Mouse (Mus musculus): ENCODE measurements at regions not wholly inside any gene's neighbourhood (a gene's known extent, or its start where the extent isn't known, plus 50 kb on each side); places are given as distances from the start of the nearest gene placed in this dataset.

- WGBS = 92% methylated on average over 11 of the region's 11 CpGs
- no peaks in the 10 kb centered on the region for H3K27me3 ChIP-seq (ENCODE audit: insufficient read depth, low read length)
These were observed 58.8 kb upstream of the L3mbtl3 start for GRCm38 (mm10) chr10:26434586-26434985.

GRCm38 (mm10) chr10:26440720-26441119, 64.9 kb upstream of the L3mbtl3 start:
- no peak overlapping the region for H3K4me2 ChIP-seq (ENCODE audit: low read depth)
- no peak for DNase-seq
- WGBS = 95% methylated on average over 1 of the region's 1 CpGs
- no peak overlapping the region for H3K9ac ChIP-seq
- no peaks in the 10 kb centered on the region for H3K9me3 ChIP-seq (ENCODE audit: low read length)
- H3K36me3 ChIP-seq (ENCODE audit: insufficient read depth) = no peaks in the 10 kb centered on the region
- no peak for TF ChIP-seq CTCF (IDR thresholded peaks at IDR 0.05; ENCODE audit: low read depth)
- no peak for ATAC-seq
- H3K27ac ChIP-seq (ENCODE audit: low read depth, low read length) = no peak overlapping the region
- H3K4me3 ChIP-seq (ENCODE audit: low read depth, low read length) = no peak overlapping the region
- no peaks in the 10 kb centered on the region for H3K27me3 ChIP-seq (ENCODE audit: insufficient read depth, low read length)
- H3K4me1 ChIP-seq (ENCODE audit: insufficient read depth) = no peaks in the 10 kb centered on the region

More at GRCm38 (mm10) chr10:26434586-26434985, 58.8 kb upstream of the L3mbtl3 start:
- Histone ChIP-seq H3K9me3 (ENCODE audit: low read length) (no peaks in the 10 kb centered on the region), H3K36me3 (ENCODE audit: insufficient read depth) (no peaks in the 10 kb centered on the region), H3K9ac (no peak overlapping the region), H3K4me2 (ENCODE audit: low read depth) (no peak overlapping the region), H3K4me1 (ENCODE audit: insufficient read depth) (no peaks in the 10 kb centered on the region), H3K27ac (ENCODE audit: low read depth, low read length) (no peak overlapping the region), H3K4me3 (ENCODE audit: low read depth, low read length) (no peak overlapping the region)
- no peak for DNase-seq
- no peak for TF ChIP-seq CTCF (IDR thresholded peaks at IDR 0.05; ENCODE audit: low read depth)
- no peak for ATAC-seq

- ATAC-seq (no peak), DNase-seq (no peak)
- H3K9ac ChIP-seq = no peak overlapping the region
- no peak overlapping the region for H3K4me3 ChIP-seq (ENCODE audit: low read depth, low read length)
- H3K4me2 ChIP-seq (ENCODE audit: low read depth) = no peak overlapping the region
- H3K27ac ChIP-seq (ENCODE audit: low read depth, low read length) = no peak overlapping the region
- no peaks in the 10 kb centered on the region for H3K27me3 ChIP-seq (ENCODE audit: insufficient read depth, low read length)
- TF ChIP-seq CTCF (IDR thresholded peaks at IDR 0.05; ENCODE audit: low read depth) = no peak
- no peaks in the 10 kb centered on the region for H3K36me3 ChIP-seq (ENCODE audit: insufficient read depth)
- H3K9me3 ChIP-seq (ENCODE audit: low read length) = no peaks in the 10 kb centered on the region
- no peaks in the 10 kb centered on the region for H3K4me1 ChIP-seq (ENCODE audit: insufficient read depth)
- WGBS = 41% methylated on average over 4 of the region's 4 CpGs
These were observed 108.5 kb upstream of the L3mbtl3 start for GRCm38 (mm10) chr10:26484311-26484710.

DNA sequence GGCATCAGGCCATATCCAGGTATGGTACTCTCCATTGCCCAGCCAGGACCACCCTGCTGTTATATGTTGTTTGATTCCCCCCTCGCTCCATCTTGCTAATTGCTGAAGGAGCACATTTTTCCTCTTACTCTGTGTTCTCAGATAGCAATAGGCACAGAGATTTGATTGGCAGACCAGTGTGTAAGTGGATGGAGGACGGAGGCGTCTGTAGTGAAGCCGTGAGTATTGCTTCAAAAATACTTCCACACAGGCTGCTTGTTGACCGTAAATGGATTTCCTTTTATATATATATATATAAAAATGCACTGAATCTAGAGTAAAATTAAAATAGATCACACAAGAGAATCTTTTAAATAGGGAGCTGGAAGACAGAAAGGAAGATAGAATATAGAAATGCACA, 115.6 kb upstream of the L3mbtl3 start:
- Histone ChIP-seq H3K4me2 (ENCODE audit: low read depth) (no peak overlapping the region), H3K36me3 (ENCODE audit: insufficient read depth) (no peaks in the 10 kb centered on the region), H3K9ac (no peak overlapping the region), H3K27ac (ENCODE audit: low read depth, low read length) (no peak overlapping the region), H3K4me1 (ENCODE audit: insufficient read depth) (no peaks in the 10 kb centered on the region), H3K27me3 (ENCODE audit: insufficient read depth, low read length) (no peaks in the 10 kb centered on the region), H3K9me3 (ENCODE audit: low read length) (no peaks in the 10 kb centered on the region), H3K4me3 (ENCODE audit: low read depth, low read length) (no peak overlapping the region)
- 80% methylated on average over 5 of the region's 5 CpGs for WGBS
- no peak for ATAC-seq
- peak; percentile 1 for DNase-seq
- TF ChIP-seq CTCF (IDR thresholded peaks at IDR 0.05; ENCODE audit: low read depth) = no peak

GRCm38 (mm10) chr10:26492146-26492545, 116.4 kb upstream of the L3mbtl3 start:
- Histone ChIP-seq H3K36me3 (ENCODE audit: insufficient read depth) (no peaks in the 10 kb centered on the region), H3K9ac (no peak overlapping the region), H3K9me3 (ENCODE audit: low read length) (no peaks in the 10 kb centered on the region), H3K4me2 (ENCODE audit: low read depth) (no peak overlapping the region), H3K4me3 (ENCODE audit: low read depth, low read length) (no peak overlapping the region), H3K27me3 (ENCODE audit: insufficient read depth, low read length) (no peaks in the 10 kb centered on the region), H3K4me1 (ENCODE audit: insufficient read depth) (no peaks in the 10 kb centered on the region), H3K27ac (ENCODE audit: low read depth, low read length) (no peak overlapping the region)
- DNase-seq (no peak), ATAC-seq (no peak)
- TF ChIP-seq CTCF (IDR thresholded peaks at IDR 0.05; ENCODE audit: low read depth) = no peak
- WGBS = 83% methylated on average over 11 of the region's 11 CpGs

DNA sequence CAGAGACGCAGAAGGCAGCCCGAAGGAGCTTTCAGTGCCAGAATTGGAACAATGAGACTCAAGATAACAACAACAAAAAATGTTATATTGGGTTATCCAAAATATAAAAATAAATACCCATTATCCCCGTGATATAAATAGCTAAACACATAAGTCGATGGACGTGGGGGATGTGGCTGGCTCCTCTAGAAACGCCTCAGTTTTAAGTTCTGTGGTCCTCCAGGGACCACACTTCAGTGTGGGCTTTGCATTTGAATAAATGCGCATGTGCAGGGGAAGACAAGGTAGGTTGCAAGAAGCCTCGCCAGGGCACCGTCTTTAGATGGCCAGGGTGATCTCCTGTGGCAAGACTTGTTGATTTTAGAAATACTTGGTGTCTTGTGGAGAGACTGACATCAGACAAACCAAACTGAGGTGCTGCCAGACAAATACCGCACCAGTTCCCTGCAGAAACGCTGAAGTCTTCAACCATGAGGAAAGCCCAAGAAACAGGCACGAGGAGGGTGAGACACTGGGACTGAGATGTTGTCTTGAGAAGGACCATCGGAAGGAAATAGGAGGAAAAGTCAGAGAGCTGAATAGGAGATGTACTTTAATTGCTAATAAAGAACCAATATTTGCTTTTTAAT, 117.2 kb upstream of the L3mbtl3 start:
- Histone ChIP-seq H3K4me2 (ENCODE audit: low read depth) (no peak overlapping the region), H3K9me3 (ENCODE audit: low read length) (no peaks in the 10 kb centered on the region), H3K27me3 (ENCODE audit: insufficient read depth, low read length) (no peaks in the 10 kb centered on the region), H3K36me3 (ENCODE audit: insufficient read depth) (no peaks in the 10 kb centered on the region), H3K4me3 (ENCODE audit: low read depth, low read length) (no peak overlapping the region), H3K9ac (no peak overlapping the region), H3K4me1 (ENCODE audit: insufficient read depth) (no peaks in the 10 kb centered on the region), H3K27ac (ENCODE audit: low read depth, low read length) (no peak overlapping the region)
- no peak for ATAC-seq
- no peak for DNase-seq
- WGBS = 83% methylated on average over 13 of the region's 13 CpGs
- TF ChIP-seq CTCF (IDR thresholded peaks at IDR 0.05; ENCODE audit: low read depth) = no peak

GRCm38 (mm10) chr10:26493801-26494200, 118.0 kb upstream of the L3mbtl3 start:
- no peak overlapping the region for H3K4me2 ChIP-seq (ENCODE audit: low read depth)
- no peak overlapping the region for H3K9ac ChIP-seq
- no peak overlapping the region for H3K4me3 ChIP-seq (ENCODE audit: low read depth, low read length)
- no peaks in the 10 kb centered on the region for H3K4me1 ChIP-seq (ENCODE audit: insufficient read depth)
- H3K9me3 ChIP-seq (ENCODE audit: low read length) = no peaks in the 10 kb centered on the region
- H3K27ac ChIP-seq (ENCODE audit: low read depth, low read length) = no peak overlapping the region
- no peaks in the 10 kb centered on the region for H3K27me3 ChIP-seq (ENCODE audit: insufficient read depth, low read length)
- WGBS = 99% methylated on average over 2 of the region's 2 CpGs
- DNase-seq (no peak), ATAC-seq (no peak)
- TF ChIP-seq CTCF (IDR thresholded peaks at IDR 0.05; ENCODE audit: low read depth) = no peak
- no peaks in the 10 kb centered on the region for H3K36me3 ChIP-seq (ENCODE audit: insufficient read depth)

Data from forebrain, postnatal 0 days (tissue).